Comparison of ENCODE assay signal across 7 mouse cellular contexts in genomic region chr7:83883276-83884020, GRCm38 (mm10). TPM values are rescaled to one million over a fixed set of nuclear protein-coding genes. Genes with fewer than 3 reads are reported as not detected.
DNase-seq lines count a peak whose midpoint lies in the region; ATAC-seq and TF ChIP-seq lines count a peak whose summit lies in the region.

No protein-coding gene starts in this region.

- DNase-seq in T-cell, adult 2 months (ENCODE audit: low spot score): peak; percentile 33
- peak; percentile 78 for DNase-seq in gastrocnemius, postnatal 25 days
- DNase-seq in skeletal muscle tissue, adult 2 months (ENCODE audit: low read depth, low spot score): peak; percentile 56

- H3K4me3 ChIP-seq in cortical plate, adult 2 months (ENCODE audit: insufficient read depth, low read length): peak overlapping the region; percentile 61
- peak overlapping the region; percentile 85 for H3K4me3 ChIP-seq in limb, embryonic 12.5 days (replicated peaks)
- H3K4me3 ChIP-seq in midbrain, embryonic 13.5 days (replicated peaks): peak overlapping the region; percentile 78

- 0 out of 2 replicates have a peak, but pooled peaks cover 5% of the 10 kb centered on the region for H3K9me3 ChIP-seq in limb, embryonic 12.5 days
- peaks cover 2% of the 10 kb centered on the region; the same call in 1 of the 2 replicates for H3K9me3 ChIP-seq in midbrain, embryonic 13.5 days

- no peak for TF ChIP-seq POLR2A in cortical plate, adult 2 months (IDR thresholded peaks at IDR 0.05; ENCODE audit: extremely low read depth, insufficient read depth, low read length)

- peaks cover 6% of the 10 kb centered on the region; the same call in 1 of the 2 replicates for H3K36me3 ChIP-seq in limb, embryonic 12.5 days
- H3K36me3 ChIP-seq in midbrain, embryonic 13.5 days: peaks cover 5% of the 10 kb centered on the region; the same call in 1 of the 2 replicates

- peak; percentile 29 for ATAC-seq in inflammation-experienced regulatory T-cells, adult 6 months
- peak; percentile 67 for ATAC-seq in limb, embryonic 12.5 days (ENCODE audit: insufficient number of reproducible peaks, insufficient read depth, low FRiP score, low TSS enrichment, low read depth)
- peak; percentile 71 for ATAC-seq in midbrain, embryonic 13.5 days

- H3K27ac ChIP-seq in cortical plate, adult 2 months (ENCODE audit: insufficient read depth, low read length): peak overlapping the region; percentile 94
- H3K27ac ChIP-seq in limb, embryonic 12.5 days: peak overlapping the region; percentile 97
- peak overlapping the region; percentile 87 for H3K27ac ChIP-seq in midbrain, embryonic 13.5 days

- peak overlapping the region; percentile 97 for H3K4me2 ChIP-seq in limb, embryonic 12.5 days
- H3K4me2 ChIP-seq in midbrain, embryonic 13.5 days (replicated peaks): peak overlapping the region; percentile 93

- TF ChIP-seq CTCF in cortical plate, adult 2 months (IDR thresholded peaks at IDR 0.05; ENCODE audit: extremely low read depth, insufficient read depth, low read length): no peak

- peak overlapping the region; percentile 89 for H3K9ac ChIP-seq in limb, embryonic 12.5 days (replicated peaks)
- H3K9ac ChIP-seq in midbrain, embryonic 13.5 days (replicated peaks): peak overlapping the region; percentile 92

- H3K27me3 ChIP-seq in limb, embryonic 12.5 days: no peaks in the 10 kb centered on the region
- H3K27me3 ChIP-seq in midbrain, embryonic 13.5 days: no peaks in the 10 kb centered on the region

- H3K4me1 ChIP-seq in cortical plate, adult 2 months (ENCODE audit: control insufficient read depth, insufficient read depth, low read length): peaks cover 11% of the 10 kb centered on the region
- H3K4me1 ChIP-seq in limb, embryonic 12.5 days (replicated peaks): peaks cover 59% of the 10 kb centered on the region
- H3K4me1 ChIP-seq in midbrain, embryonic 13.5 days (replicated peaks): peaks cover 54% of the 10 kb centered on the region

- WGBS in limb, embryonic 12.5 days: under 1% methylated on average over 83 of the region's 91 CpGs
- WGBS in midbrain, embryonic 13.5 days: under 1% methylated on average over 84 of the region's 91 CpGs

RNA-seq across cellular contexts. Expression of gene Tlnrd1, which starts 0.7 kb away (rescaled TPM):
- 18.1 and 20.5 TPM in 2 replicates for polyA plus RNA-seq in cortical plate, adult 2 months (2012; rRNA removed)
- total RNA-seq in gastrocnemius, postnatal 25 days (2021): 1 to 10 TPM; 2.1 to 2.6 TPM
- 1 to 10 TPM in 1 of 3 experiments, under 1 TPM in 2; 0.71 to 1.1 (median 0.86) TPM for polyA plus RNA-seq in inflammation-experienced regulatory T-cells, adult 6 months (2017; shearing (Covaris generic))
- polyA plus RNA-seq in limb, embryonic 12.5 days (2016; fragmentation: Nextera tagmentation; extraction: Ambion mirVana): 23.0 and 24.3 TPM in 2 replicates
- 5.8 and 7.5 TPM in 2 replicates for polyA plus RNA-seq in midbrain, embryonic 13.5 days (2015; fragmentation: Nextera tagmentation; extraction: Ambion mirVana)

RNA-seq across cellular contexts. Expression of gene Mesd, which starts 0.8 kb away (rescaled TPM):
- polyA plus RNA-seq in cortical plate, adult 2 months (2012; rRNA removed): 34.8 and 37.8 TPM in 2 replicates
- total RNA-seq in gastrocnemius, postnatal 25 days (2021): 10 to 100 TPM; 26.4 to 27.4 TPM
- 10 to 100 TPM; 29.1 to 53.3 (median 49.6) TPM for polyA plus RNA-seq in inflammation-experienced regulatory T-cells, adult 6 months (2017; shearing (Covaris generic))
- 97.0 and 105 TPM in 2 replicates for polyA plus RNA-seq in limb, embryonic 12.5 days (2016; fragmentation: Nextera tagmentation; extraction: Ambion mirVana)
- 68.6 and 69.6 TPM in 2 replicates for polyA plus RNA-seq in midbrain, embryonic 13.5 days (2015; fragmentation: Nextera tagmentation; extraction: Ambion mirVana)

Comparison
In these comparisons a context has a peak if more than half of its experiments do, and no peak if none do; other contexts are left out.
1. Peak in every context shown above with its lines: DNase-seq, ATAC-seq, H3K4me3 ChIP-seq and H3K27ac ChIP-seq.